Mouse (Mus musculus) CD8-positive naive resting alpha-beta T cell, adult 57 days (primary cell): Measurements from ENCODE around the gene Gabra5. TPM values are rescaled to one million over a fixed set of nuclear protein-coding genes. Genes with fewer than 3 reads are reported as not detected.

Source experiments
- total RNA-seq: library from RNA; stranded (reverse); gene quantifications from one replicate; pipeline ENCODE4 v1.2.4, GENCODE M21; 2023

Gabra5 gene
- total RNA-seq, result not detected

DNA sequence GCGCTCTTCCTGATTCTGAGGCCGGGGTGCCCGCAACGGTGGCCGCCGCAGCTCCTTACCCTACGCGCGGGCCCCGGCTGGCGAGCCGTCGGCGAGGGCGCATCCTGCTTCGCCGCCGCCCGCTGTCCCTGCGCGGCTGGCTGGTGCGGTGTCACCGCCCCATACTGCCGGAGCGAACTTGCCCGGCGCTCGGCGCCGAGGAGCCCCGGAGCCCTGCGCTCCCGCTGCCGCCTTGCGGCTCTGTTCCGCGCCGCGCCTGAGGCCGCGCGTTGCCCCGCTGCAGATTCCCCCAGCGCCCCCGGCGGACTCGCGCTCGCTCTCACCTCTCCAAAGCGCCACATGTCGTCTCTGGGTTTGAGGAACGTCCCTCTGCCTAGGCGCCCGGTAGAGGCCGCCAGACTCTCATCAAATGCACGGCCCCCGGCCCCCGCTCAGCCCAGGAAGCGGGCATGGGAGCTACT, at the start of gene Gabra5:
Gene Gabra5 (minus strand): TSS at position 379 of the 461 bp plus-strand sequence.

DNA sequence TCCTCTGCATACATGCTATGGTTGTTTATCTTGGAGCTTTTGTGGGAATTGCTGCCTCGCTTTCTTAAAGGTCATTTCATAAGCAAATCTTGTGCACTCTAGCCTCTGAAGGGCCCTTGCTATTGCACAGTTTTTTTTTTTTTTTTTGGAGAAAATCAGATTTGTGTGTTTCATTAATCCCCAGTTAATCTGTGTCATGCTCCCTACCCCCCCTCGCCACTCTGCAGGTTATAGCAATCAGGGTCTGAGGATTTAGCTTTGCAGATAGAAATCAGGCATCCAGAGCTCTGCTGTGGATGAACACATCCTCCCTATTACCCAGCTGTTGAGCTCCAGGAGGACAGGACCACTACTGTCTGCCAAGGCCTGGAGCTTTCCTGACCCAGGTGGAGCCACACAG, 90.5 kb downstream of the Gabra5 start, which contains the start of gene Gabrb3:
Gene Gabrb3 (plus strand): TSS at position 301 of the 400 bp plus-strand sequence.

GRCm38 (mm10) chr7:57386517-57387340, 123.1 kb downstream of the Gabra5 start, which contains the start of gene Gabrg3:
Gabrg3 (minus strand) TSS chr7:57387188.

Other genes starting within 250 kb of the Gabra5 start
- not detected for gene Gabrg3, start 122.9 kb downstream of the Gabra5 start, total RNA-seq
- not detected for gene Gabrb3, start 90.4 kb downstream of the Gabra5 start, total RNA-seq